Mouse (Mus musculus): ENCODE results near the gene Dnase1l3. TPM values are rescaled to one million over a fixed set of nuclear protein-coding genes. Genes with fewer than 3 reads are reported as not detected.

The Dnase1l3 gene
- polyA plus RNA-seq, 1 experiment from 2014 or later: 1.3 TPM

DNA sequence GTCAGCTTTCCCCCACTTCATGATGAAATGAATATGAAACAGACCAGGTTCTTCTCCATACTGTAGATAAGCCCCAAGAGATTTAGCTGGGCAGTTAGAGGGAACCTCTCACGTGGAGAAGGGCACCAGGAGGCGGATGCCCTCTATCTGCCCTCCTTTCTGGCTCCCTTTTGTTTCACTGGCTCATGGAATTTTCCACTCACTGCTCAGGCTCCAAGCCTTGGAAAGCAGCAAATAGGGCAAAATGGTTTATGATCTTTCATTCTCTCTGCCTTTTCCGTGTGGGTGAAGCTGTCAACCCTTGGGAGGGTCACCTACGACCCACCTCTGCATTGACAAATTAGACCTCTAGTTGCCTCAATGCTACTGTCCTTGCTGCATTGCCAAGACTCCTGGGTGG lies 36.2 kb upstream of the Dnase1l3 start:
- 49% methylated on average over 4 of the region's 4 CpGs for WGBS (ENCODE audit: insufficient replicate concordance)
- DNase-seq: no peak
- H3K4me3 ChIP-seq (replicated peaks): no peak overlapping the region
- H3K27me3 ChIP-seq: no peaks in the 10 kb centered on the region
- no peak overlapping the region for H3K27ac ChIP-seq
- H3K36me3 ChIP-seq: no peaks in the 10 kb centered on the region
- ATAC-seq (ENCODE audit: low read depth): no peak
- H3K9ac ChIP-seq: no peak overlapping the region
- no peaks in the 10 kb centered on the region for H3K4me1 ChIP-seq (replicated peaks)
- no peaks in the 10 kb centered on the region for H3K9me3 ChIP-seq (replicated peaks)
- H3K4me2 ChIP-seq: no peak overlapping the region

GRCm38 (mm10) chr14:8029752-8030151 lies 35.4 kb upstream of the Dnase1l3 start:
- Histone ChIP-seq H3K36me3 (no peaks in the 10 kb centered on the region), H3K9me3 (replicated peaks) (no peaks in the 10 kb centered on the region), H3K4me3 (replicated peaks) (no peak overlapping the region), H3K27me3 (no peaks in the 10 kb centered on the region), H3K4me1 (replicated peaks) (no peaks in the 10 kb centered on the region), H3K27ac (no peak overlapping the region), H3K9ac (no peak overlapping the region), H3K4me2 (no peak overlapping the region)
- no peak for DNase-seq
- WGBS (ENCODE audit: insufficient replicate concordance): 42% methylated on average over 1 of the region's 1 CpGs
- no peak for ATAC-seq (ENCODE audit: low read depth)

DNA sequence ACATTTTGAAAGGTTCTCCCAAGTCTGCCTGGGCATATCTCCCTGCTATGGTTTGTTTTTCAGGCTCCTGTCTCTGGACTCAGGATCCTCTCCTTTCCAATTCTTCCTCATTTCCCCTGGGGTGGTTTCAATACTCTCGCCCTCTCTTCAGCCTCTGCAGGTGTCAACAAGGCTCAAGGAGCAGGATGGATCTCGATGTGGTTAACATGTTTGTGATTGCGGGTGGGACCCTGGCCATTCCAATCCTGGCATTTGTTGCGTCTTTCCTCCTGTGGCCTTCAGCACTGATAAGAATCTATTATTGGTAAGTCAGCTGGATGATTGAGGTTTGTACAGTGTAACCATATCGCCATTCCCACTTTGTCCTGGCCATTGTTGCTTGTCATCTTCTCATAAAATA lies 33.7 kb upstream of the Dnase1l3 start:
- 61% methylated on average over 5 of the region's 5 CpGs for WGBS (ENCODE audit: insufficient replicate concordance)
- Histone ChIP-seq H3K27me3 (no peaks in the 10 kb centered on the region), H3K9me3 (replicated peaks) (no peaks in the 10 kb centered on the region), H3K4me3 (replicated peaks) (no peak overlapping the region), H3K27ac (no peak overlapping the region), H3K9ac (no peak overlapping the region), H3K36me3 (no peaks in the 10 kb centered on the region), H3K4me1 (replicated peaks) (no peaks in the 10 kb centered on the region), H3K4me2 (no peak overlapping the region)
- DNase-seq: no peak
- ATAC-seq (ENCODE audit: low read depth): no peak

DNA sequence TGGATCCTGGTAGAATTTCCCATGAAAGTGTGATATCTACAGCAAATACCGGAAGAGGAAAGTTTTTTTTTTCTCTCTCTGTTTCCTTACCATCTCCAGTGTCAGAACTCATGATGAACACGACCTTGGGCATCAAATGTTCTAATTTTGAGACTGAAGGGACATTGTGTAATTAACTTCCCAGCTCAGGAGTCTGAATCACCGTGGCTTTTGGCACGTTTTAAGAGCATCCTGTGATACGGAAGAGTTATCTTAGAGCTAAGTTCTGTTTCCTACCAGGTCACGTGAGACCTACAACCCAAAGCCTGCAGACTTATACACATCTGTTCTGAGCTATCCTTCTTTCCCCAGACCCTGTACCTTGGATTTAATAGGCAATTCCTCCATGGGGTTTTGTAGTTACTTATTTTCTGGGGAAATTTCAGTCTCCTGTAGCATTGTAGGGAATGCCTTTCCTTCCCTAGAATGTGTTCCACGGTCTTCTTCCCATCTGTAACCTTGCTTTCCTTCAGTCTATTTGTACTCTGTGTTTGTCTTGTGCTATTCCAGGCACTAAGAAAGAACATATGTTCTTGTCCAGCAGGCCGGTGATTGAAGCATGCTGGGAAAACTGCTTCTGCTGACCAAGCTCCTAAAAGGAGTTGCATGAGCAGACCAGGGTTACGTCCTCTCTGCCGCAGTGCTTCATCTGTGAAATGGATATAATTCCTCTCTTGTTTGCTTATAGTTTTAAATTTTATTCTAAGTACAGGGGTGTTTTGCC lies 32.6 kb upstream of the Dnase1l3 start:
- Histone ChIP-seq H3K27me3 (no peaks in the 10 kb centered on the region), H3K27ac (no peak overlapping the region), H3K4me3 (replicated peaks) (no peak overlapping the region), H3K9ac (no peak overlapping the region), H3K9me3 (replicated peaks) (no peaks in the 10 kb centered on the region), H3K4me1 (replicated peaks) (no peaks in the 10 kb centered on the region), H3K4me2 (no peak overlapping the region), H3K36me3 (no peaks in the 10 kb centered on the region)
- DNase-seq (no peak), ATAC-seq (ENCODE audit: low read depth) (no peak)
- 60% methylated on average over 10 of the region's 10 CpGs for WGBS (ENCODE audit: insufficient replicate concordance)

GRCm38 (mm10) chr14:8024936-8025335 lies 30.6 kb upstream of the Dnase1l3 start:
- Histone ChIP-seq H3K27me3 (no peaks in the 10 kb centered on the region), H3K4me2 (no peak overlapping the region), H3K9ac (no peak overlapping the region), H3K4me3 (replicated peaks) (no peak overlapping the region), H3K36me3 (no peaks in the 10 kb centered on the region), H3K9me3 (replicated peaks) (no peaks in the 10 kb centered on the region), H3K27ac (no peak overlapping the region), H3K4me1 (replicated peaks) (no peaks in the 10 kb centered on the region)
- ATAC-seq (ENCODE audit: low read depth) (no peak), DNase-seq (no peak)
- 82% methylated on average over 10 of the region's 10 CpGs for WGBS (ENCODE audit: insufficient replicate concordance)

DNA sequence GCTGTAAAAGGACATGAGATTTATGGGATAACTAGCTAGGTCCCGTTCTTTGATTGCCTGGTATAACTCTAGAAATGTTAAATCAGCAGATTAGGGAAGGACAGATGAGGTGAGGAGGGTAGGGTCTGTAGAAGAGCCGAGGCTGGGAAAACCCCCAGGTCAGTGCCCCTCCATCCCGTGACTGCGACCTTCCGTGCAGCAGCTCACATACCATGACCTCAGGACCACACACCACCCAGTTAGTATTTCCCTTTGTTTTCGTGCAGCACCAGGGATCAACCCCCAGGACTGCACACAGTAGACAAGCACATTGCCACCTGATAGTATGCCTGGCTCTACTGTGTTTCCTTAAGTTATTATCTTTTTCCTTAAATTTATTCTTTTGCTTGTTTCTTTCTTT lies 30.1 kb upstream of the Dnase1l3 start:
- ATAC-seq (ENCODE audit: low read depth): no peak
- no peak overlapping the region for H3K9ac ChIP-seq

DNA sequence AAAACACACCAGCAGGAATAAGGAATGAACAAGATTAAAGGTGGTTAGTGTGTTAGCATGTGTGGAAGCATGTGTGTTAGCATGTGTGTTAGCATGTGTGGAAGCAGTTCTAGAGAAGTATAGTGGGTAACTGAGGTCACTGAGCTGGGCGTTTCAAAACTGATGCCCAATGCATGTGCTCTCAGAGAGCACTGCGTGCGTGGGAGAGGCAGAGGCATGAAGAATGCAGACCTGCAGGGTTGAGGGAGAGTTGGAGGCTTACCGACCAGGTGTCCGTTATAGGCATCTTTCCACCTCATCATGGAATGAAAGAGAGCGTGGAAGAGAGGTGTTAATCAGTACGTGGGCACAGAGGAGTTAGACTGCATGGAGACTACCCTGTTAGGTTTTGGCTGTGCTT lies 26.2 kb upstream of the Dnase1l3 start:
- H3K4me1 ChIP-seq (replicated peaks): peaks cover 18% of the 10 kb centered on the region
- no peaks in the 10 kb centered on the region for H3K36me3 ChIP-seq
- no peak overlapping the region for H3K27ac ChIP-seq
- H3K9ac ChIP-seq: no peak overlapping the region
- H3K4me2 ChIP-seq: no peak overlapping the region
- no peak overlapping the region for H3K4me3 ChIP-seq (replicated peaks)
- WGBS (ENCODE audit: insufficient replicate concordance): 75% methylated on average over 7 of the region's 7 CpGs
- H3K9me3 ChIP-seq (replicated peaks): no peaks in the 10 kb centered on the region
- ATAC-seq (ENCODE audit: low read depth): no peak
- DNase-seq: no peak
- H3K27me3 ChIP-seq: no peaks in the 10 kb centered on the region

More for the DNA sequence above, 30.1 kb upstream of the Dnase1l3 start:
- 60% methylated on average over 6 of the region's 6 CpGs for WGBS (ENCODE audit: insufficient replicate concordance)
- H3K4me3 ChIP-seq (replicated peaks): no peak overlapping the region
- H3K27ac ChIP-seq: no peak overlapping the region
- H3K4me1 ChIP-seq (replicated peaks): no peaks in the 10 kb centered on the region
- no peaks in the 10 kb centered on the region for H3K36me3 ChIP-seq
- no peak overlapping the region for H3K4me2 ChIP-seq
- H3K27me3 ChIP-seq: no peaks in the 10 kb centered on the region
- no peaks in the 10 kb centered on the region for H3K9me3 ChIP-seq (replicated peaks)
- no peak for DNase-seq

DNA sequence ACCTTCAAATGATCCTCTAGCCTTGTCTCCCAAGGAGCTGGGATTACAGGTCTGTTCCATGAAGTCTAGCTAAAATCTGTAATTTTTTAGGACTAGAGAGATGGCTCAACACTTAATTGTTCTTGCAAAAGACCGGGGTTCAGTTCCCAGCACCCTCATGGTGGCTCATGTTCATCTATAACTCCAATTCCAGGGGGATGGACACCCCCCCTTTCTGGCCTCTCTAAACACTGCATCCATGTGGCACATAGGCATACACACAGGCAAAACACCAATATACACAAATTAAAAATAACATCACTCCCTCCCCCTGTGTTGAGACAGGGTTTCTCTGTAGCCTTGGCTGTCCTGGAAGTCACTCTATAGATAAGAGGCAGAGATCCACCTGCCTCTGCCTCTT lies 25.6 kb upstream of the Dnase1l3 start:
- DNase-seq: no peak
- no peak overlapping the region for H3K27ac ChIP-seq
- H3K4me1 ChIP-seq (replicated peaks): peaks cover 20% of the 10 kb centered on the region
- H3K4me2 ChIP-seq: no peak overlapping the region
- no peak for ATAC-seq (ENCODE audit: low read depth)
- WGBS (ENCODE audit: insufficient replicate concordance): 77% methylated on average over 1 of the region's 1 CpGs
- H3K9me3 ChIP-seq (replicated peaks): no peaks in the 10 kb centered on the region
- no peak overlapping the region for H3K4me3 ChIP-seq (replicated peaks)
- no peaks in the 10 kb centered on the region for H3K27me3 ChIP-seq
- H3K36me3 ChIP-seq: no peaks in the 10 kb centered on the region
- no peak overlapping the region for H3K9ac ChIP-seq

- H3K4me3 ChIP-seq (replicated peaks): 0 out of 2 replicates have a peak overlapping the region, but pooled peaks have one; percentile 8
- no peaks in the 10 kb centered on the region for H3K36me3 ChIP-seq
- no peaks in the 10 kb centered on the region for H3K9me3 ChIP-seq (replicated peaks)
- ATAC-seq (ENCODE audit: low read depth): peak; percentile 86
- peaks cover 20% of the 10 kb centered on the region for H3K4me1 ChIP-seq (replicated peaks)
- peak; percentile 14 for DNase-seq
- WGBS (ENCODE audit: insufficient replicate concordance): 56% methylated on average over 1 of the region's 1 CpGs
- peak overlapping the region; percentile 33 for H3K4me2 ChIP-seq
- H3K27me3 ChIP-seq: no peaks in the 10 kb centered on the region
- no peak overlapping the region for H3K9ac ChIP-seq
- H3K27ac ChIP-seq: peak overlapping the region; percentile 58; the same call in 1 of the 2 replicates
Measured at GRCm38 (mm10) chr14:8016951-8017350, 22.6 kb upstream of the Dnase1l3 start.

DNA sequence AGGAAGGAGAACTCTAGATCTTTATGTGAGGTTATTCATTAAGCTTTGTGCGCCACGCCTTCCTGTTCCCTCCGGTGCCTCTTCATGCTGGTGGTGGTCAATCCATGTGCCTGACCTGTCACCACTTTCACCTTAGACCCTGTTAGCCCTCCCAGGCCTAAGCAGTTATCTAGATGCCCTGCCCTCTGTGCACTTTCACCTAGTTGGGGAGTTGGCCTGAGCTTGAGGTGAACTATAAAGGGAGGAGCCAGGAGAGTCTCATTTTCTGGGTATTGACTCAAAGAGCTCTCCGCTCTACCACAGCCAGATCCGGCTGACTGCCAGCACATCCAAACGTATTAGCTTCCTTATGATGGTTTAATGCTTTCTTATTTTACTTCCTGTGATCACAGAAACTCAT lies 21.9 kb upstream of the Dnase1l3 start:
- Histone ChIP-seq H3K4me2 (peak overlapping the region; percentile 33), H3K4me1 (replicated peaks) (peaks cover 20% of the 10 kb centered on the region), H3K36me3 (no peaks in the 10 kb centered on the region), H3K9me3 (replicated peaks) (no peaks in the 10 kb centered on the region), H3K4me3 (replicated peaks) (no peak overlapping the region), H3K9ac (no peak overlapping the region), H3K27ac (peak overlapping the region; percentile 19), H3K27me3 (no peaks in the 10 kb centered on the region)
- ATAC-seq (ENCODE audit: low read depth) (peak; percentile 82), DNase-seq (no peak)
- WGBS (ENCODE audit: insufficient replicate concordance): 64% methylated on average over 6 of the region's 6 CpGs

DNA sequence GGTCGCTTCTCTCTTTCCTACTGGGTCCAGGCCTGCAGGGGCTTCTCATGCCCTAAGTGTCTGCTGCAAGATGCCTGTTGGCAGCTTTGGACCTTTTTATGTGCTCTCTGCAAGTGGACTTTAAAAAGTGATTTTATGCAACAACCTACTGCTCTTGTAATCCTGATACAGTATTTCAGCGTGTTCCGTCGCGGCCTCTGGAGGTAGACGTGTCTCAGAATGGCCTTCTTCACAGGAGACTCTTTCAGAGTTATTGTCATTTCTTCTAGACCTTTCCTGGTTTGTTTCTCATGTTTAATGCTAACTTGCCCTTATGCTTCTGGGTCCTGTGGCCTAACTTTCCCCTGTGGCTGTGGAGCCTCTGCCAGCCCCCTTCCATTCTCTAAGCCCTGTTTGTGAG lies 21.4 kb upstream of the Dnase1l3 start:
- DNase-seq (no peak), ATAC-seq (ENCODE audit: low read depth) (no peak)
- Histone ChIP-seq H3K27ac (peak overlapping the region; percentile 19; the same call in 1 of the 2 replicates), H3K4me3 (replicated peaks) (no peak overlapping the region), H3K27me3 (no peaks in the 10 kb centered on the region), H3K36me3 (no peaks in the 10 kb centered on the region), H3K4me2 (no peak overlapping the region), H3K4me1 (replicated peaks) (peaks cover 20% of the 10 kb centered on the region), H3K9me3 (replicated peaks) (no peaks in the 10 kb centered on the region), H3K9ac (no peak overlapping the region)
- WGBS (ENCODE audit: insufficient replicate concordance): 88% methylated on average over 6 of the region's 6 CpGs

DNA sequence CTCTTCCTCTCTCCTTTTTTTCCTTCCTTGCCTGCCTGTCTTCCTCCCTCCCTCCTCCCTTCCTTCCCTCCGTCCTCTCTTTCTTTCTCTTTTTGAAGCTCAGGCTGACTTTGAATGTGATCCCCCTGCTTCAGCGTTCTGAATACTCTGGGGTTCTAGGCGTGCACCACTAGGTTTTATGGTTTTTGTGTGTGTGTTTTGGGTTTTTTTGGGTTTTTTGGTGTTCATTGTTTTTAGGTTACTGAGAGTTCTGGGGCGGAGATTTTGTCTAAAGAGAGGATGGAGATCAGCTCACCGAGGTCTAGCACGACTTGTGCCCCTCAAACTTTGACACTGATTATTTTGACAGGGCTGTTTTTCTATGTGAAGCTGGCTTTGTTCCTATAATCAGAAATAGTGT lies 17.6 kb upstream of the Dnase1l3 start:
- DNase-seq: no peak
- no peak overlapping the region for H3K9ac ChIP-seq
- 60% methylated on average over 6 of the region's 6 CpGs for WGBS (ENCODE audit: insufficient replicate concordance)
- no peak overlapping the region for H3K4me3 ChIP-seq (replicated peaks)
- no peak overlapping the region for H3K27ac ChIP-seq
- peaks cover 23% of the 10 kb centered on the region for H3K4me1 ChIP-seq (replicated peaks)
- ATAC-seq (ENCODE audit: low read depth): no peak
- H3K36me3 ChIP-seq: no peaks in the 10 kb centered on the region
- no peaks in the 10 kb centered on the region for H3K27me3 ChIP-seq
- no peak overlapping the region for H3K4me2 ChIP-seq
- H3K9me3 ChIP-seq (replicated peaks): no peaks in the 10 kb centered on the region
